In the genomic region with DNA sequence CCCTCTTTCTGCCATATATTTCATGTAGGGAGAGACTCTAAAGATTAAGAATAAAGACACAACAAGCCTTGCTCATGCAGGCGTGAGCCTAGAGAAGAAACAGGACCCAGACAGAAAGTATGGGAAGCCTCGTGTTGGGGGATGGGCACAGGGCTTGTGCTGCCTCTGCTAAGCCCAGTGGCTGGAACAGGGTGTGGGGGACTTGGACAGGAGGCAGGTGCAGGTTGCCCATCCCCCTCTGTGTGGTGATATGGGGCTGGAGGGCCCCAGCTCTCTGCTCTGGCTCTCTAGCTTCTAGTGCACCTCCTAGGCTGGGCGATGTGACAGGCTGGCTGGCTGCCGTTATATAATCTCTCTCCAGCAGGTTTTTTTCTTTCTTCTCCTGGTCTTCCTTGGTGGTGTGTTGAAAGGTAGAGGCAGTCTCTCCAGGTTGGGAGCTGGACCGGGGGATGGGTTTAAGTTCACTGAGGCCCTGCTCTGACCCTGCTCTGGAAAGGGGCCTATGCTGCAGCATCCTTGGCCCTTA, we compare ENCODE assay signal across 8 mouse cellular contexts. TPM values are rescaled to one million over a fixed set of nuclear protein-coding genes. Genes with fewer than 3 reads are reported as not detected.
DNase-seq lines count a peak whose midpoint lies in the region; ATAC-seq lines count a peak whose summit lies in the region.

No protein-coding gene starts in this region.

- peak; percentile 85 for DNase-seq in cerebellum, adult 11-12 months
- no peak for DNase-seq in cerebellum, postnatal 4 days (ENCODE audit: low spot score in 2 of 2)
- DNase-seq in c-Kit-positive CD71-positive TER-119-negative erythroid progenitor cells, embryonic 14.5 days (ENCODE audit: low read depth): peak; percentile 46
- DNase-seq in naive thymus-derived CD4-positive, alpha-beta T cell, adult 2 months (ENCODE audit: low read depth): peak; percentile 49
- peak; percentile 72 for DNase-seq in thymus, postnatal 4 days

- no peaks in the 10 kb centered on the region for H3K36me3 ChIP-seq in hindbrain, embryonic 16.5 days (ENCODE audit: control insufficient read depth, insufficient read depth, low read length)
- H3K36me3 ChIP-seq in limb, embryonic 15.5 days: no peaks in the 10 kb centered on the region

- H3K4me1 ChIP-seq in hindbrain, embryonic 16.5 days (ENCODE audit: control insufficient read depth, insufficient read depth, low read depth, low read length): peaks cover 62% of the 10 kb centered on the region
- peaks cover 82% of the 10 kb centered on the region for H3K4me1 ChIP-seq in limb, embryonic 15.5 days

- ATAC-seq in frontal cortex, adult (ENCODE audit: low TSS enrichment): 0 out of 2 replicates have a peak, but pooled peaks have one; percentile 8
- ATAC-seq in hindbrain, embryonic 16.5 days: no peak
- ATAC-seq in limb, embryonic 15.5 days (ENCODE audit: insufficient number of reproducible peaks, low FRiP score, low TSS enrichment, low read depth): no peak

- no peaks in the 10 kb centered on the region for H3K27me3 ChIP-seq in hindbrain, embryonic 16.5 days (replicated peaks; ENCODE audit: control insufficient read depth, insufficient read depth, low read length)
- no peaks in the 10 kb centered on the region for H3K27me3 ChIP-seq in limb, embryonic 15.5 days

- peak overlapping the region; percentile 93 for H3K27ac ChIP-seq in hindbrain, embryonic 16.5 days (ENCODE audit: low read depth, low read length)
- H3K27ac ChIP-seq in limb, embryonic 15.5 days: peak overlapping the region; percentile 100; the same call in 1 of the 2 replicates

- peak overlapping the region; percentile 91 for H3K4me2 ChIP-seq in hindbrain, embryonic 16.5 days (ENCODE audit: low read length)
- H3K4me2 ChIP-seq in limb, embryonic 15.5 days: peak overlapping the region; percentile 92

- H3K4me3 ChIP-seq in hindbrain, embryonic 16.5 days (ENCODE audit: low read length): peak overlapping the region; percentile 71
- peak overlapping the region; percentile 93 for H3K4me3 ChIP-seq in limb, embryonic 15.5 days

- peak overlapping the region; percentile 84 for H3K9ac ChIP-seq in hindbrain, embryonic 16.5 days (ENCODE audit: low read depth, low read length)
- 0 out of 2 replicates have a peak overlapping the region, but pooled peaks have one; percentile 14 for H3K9ac ChIP-seq in limb, embryonic 15.5 days

- WGBS in hindbrain, embryonic 16.5 days: 20% methylated on average over 5 of the region's 5 CpGs
- WGBS in limb, embryonic 15.5 days: 25% methylated on average over 5 of the region's 5 CpGs

- H3K9me3 ChIP-seq in hindbrain, embryonic 16.5 days (ENCODE audit: control insufficient read depth, low read length): no peaks in the 10 kb centered on the region
- H3K9me3 ChIP-seq in limb, embryonic 15.5 days: no peaks in the 10 kb centered on the region

RNA-seq across cellular contexts. Expression of a gene that starts 1.9 kb away (rescaled TPM):
- 16.4 and 24.1 TPM in 2 replicates for polyA plus RNA-seq in hindbrain, embryonic 16.5 days (2015; fragmentation: Nextera tagmentation; extraction: Ambion mirVana)
- 23.3 and 29.8 TPM in 2 replicates for polyA plus RNA-seq in limb, embryonic 15.5 days (2015; fragmentation: Nextera tagmentation; extraction: Ambion mirVana)

Comparison
In these comparisons a context has a peak if more than half of its experiments do, and no peak if none do; other contexts are left out.
1. DNase-seq: peak in cerebellum, adult 11-12 months (single experiment), c-Kit-positive CD71-positive TER-119-negative erythroid progenitor cells, embryonic 14.5 days (single experiment), naive thymus-derived CD4-positive, alpha-beta T cell, adult 2 months (single experiment) and thymus, postnatal 4 days (single experiment); none in cerebellum, postnatal 4 days (0 of 2).